Mouse (Mus musculus) heart, postnatal 14 days (tissue): ENCODE data around the gene Gm17359. TPM values are rescaled to one million over a fixed set of nuclear protein-coding genes. Genes with fewer than 3 reads are reported as not detected.
"Not testable (repeated sequence)": the region's sequence is repeated elsewhere in the genome, so short reads cannot be mapped to it uniquely, and the experiment has no call there.

Experiments
- DNase-seq, 2 experiments: peaks; one replicate each; pipeline ENCODE4 v3.0.0; 2021 to 2022
- intact Hi-C: fragments of 180-260 bp; cut with DNase I; formaldehyde crosslinking; loops from one replicate; pipeline ENCODE4 v1.15.1; 2025
- total RNA-seq, 2 experiments: library from RNA; stranded (reverse); gene quantifications; 2 replicates each; pipeline ENCODE4 v1.2.3; 2021

The Gm17359 gene
- total RNA-seq, 2 experiments from 2014 or later = not detected

DNA sequence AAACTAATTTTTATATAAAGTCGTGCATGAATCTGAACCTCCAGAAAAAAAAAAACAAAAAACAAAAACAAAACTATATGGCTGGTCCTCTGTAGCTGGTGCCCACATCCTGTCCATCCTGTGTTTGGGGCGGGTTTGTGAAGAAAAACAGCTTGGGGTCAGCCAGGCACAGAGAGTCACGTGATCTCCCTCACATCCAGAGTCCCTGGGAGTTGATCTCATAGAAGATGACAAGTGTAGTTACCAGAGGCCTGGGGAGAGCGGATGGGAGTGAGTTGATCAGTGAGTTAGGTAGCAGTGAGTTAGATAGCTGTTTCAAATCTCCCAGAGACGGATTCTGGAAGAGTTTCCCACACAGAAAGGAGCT, 74.2 kb downstream of the Gm17359 start:
- DNase-seq = no peak
- intact Hi-C loops = no loop called here

DNA sequence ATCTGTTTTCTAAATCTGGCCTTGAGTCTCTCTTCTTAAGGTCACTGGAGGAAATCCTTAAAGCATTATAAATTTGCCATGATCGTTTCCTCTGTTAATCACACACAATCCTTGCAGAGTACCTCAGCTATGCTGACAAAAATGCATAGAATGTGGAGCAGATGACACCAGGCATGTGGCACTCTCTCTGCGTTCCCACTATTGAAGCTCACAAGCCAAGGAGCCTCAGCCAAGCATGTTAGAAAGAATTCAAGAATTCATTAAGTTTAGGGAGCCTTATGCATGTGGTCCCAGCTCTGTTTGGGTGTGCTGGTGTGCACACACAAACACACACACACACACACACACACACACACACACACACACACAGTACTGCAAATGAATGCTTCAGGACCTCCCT, 75.2 kb downstream of the Gm17359 start:
- intact Hi-C loops = no loop called here
- DNase-seq = no peak

DNA sequence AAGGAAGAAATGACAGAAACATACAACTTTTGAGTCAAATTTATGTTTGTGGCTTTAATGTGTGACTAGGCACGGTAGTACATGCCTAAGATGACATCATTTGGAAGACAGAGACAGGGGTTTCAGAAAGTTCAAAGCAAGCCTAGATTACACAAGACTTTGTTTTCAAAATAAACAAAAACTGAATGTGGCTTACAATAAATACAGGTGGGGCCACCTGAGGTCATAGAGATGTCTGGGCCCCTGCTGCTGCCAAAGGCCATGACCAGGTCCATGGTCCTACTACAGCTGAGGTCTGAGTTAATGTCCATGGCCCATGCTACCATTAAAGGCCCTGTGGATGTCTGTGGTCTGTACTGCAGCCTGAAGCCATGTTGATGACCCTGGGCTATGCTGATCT, 77.0 kb downstream of the Gm17359 start:
- intact Hi-C loops = no loop called here
- no peak for DNase-seq

DNA sequence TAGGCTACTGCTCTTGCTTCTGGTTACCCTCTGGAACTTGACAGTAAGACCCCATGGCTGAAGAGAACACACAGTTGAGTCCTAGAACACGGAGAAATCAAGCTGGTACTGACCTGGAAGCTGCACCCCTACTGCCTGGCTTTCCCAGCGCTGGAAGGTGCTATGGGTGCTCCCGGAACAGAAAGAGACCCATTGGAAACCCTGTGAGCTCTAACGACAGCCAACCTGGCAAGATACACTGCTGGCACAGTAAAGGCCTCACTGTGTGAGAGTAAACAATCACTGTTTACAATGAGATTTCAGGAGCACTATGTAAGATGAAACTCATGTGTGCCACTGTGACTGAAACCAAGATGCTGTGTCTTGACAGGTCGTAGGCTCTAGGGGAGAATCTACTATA, 78.6 kb downstream of the Gm17359 start:
- intact Hi-C loops = no loop called here

DNA sequence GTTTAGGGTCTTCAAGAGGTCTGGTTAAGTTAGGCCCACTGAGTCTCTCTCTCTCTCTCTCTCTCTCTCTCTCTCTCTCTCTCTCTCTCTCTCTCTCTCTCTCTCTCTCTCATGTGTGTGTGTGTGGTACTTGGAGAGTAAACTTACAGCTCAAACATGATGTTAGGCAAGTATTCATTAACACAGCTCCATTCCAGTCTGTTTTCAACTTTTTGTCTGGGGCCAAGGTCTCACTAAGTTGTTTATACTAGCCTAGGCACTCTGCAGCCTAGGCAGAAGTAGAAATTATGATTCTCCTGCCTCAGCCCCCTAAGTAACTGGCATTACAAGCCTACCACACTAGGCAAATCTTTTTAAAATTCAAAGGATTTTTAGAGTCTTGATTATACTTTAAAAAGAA, 79.5 kb downstream of the Gm17359 start:
- DNase-seq = no peak

More for the DNA sequence above, 78.6 kb downstream of the Gm17359 start:
- no peak for DNase-seq

DNA sequence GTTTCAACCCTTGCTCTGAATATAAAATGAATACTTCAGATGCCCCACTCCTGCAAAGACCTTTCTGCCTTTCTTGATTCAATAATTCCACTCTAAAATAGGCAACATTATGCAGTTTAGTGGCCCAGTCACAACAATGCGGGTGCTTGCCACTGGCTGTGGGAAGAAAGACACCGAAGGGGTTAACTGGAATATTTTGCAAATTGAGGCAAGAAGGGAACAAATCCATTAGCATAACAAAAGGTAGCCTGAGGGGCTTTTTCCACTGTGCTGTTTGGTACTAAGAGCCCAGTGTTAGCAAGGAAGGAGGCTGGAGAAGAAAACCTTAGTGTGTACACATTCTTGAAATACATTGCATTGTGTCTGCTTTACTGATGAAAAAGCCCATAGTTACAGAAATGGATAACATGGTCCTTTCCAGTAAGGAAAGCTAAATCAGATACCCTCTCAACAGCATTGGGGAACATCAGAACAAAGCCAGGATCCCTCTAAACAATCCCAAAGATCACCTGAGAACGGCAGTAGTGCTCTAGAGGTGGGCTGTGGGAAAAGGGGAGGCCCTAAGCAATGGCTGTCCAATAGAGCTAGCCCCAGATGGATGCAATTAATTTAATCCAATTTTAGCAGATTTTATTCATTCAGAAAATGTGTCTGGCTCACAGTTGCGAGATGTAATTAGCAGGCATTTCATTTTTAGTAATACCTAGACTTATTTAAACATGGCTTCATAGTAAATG, 80.7 kb downstream of the Gm17359 start:
- DNase-seq = no peak
- intact Hi-C loops = no loop called here

More for the DNA sequence above, 79.5 kb downstream of the Gm17359 start:
- intact Hi-C loops = no loop called here

DNA sequence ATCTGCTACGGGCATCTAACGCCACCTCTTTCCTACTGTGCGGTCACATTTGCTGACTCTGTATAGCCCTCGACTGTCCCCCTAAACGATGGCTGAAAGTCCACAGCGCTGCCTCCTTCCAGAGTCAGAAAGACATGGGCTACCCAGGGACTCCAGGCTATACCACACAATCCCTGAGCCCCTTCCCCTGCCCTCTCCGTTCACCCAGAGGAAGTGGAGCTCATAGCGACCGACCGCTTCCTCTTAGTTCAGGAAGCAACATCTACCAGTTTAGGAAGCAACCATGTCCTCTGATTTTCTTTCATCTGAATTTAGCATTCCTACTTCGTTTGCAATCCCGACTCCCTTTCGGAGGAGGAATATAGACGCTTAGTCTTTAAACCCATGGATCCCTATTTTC, 82.5 kb downstream of the Gm17359 start:
- intact Hi-C loops = no loop called here
- no peak for DNase-seq

DNA sequence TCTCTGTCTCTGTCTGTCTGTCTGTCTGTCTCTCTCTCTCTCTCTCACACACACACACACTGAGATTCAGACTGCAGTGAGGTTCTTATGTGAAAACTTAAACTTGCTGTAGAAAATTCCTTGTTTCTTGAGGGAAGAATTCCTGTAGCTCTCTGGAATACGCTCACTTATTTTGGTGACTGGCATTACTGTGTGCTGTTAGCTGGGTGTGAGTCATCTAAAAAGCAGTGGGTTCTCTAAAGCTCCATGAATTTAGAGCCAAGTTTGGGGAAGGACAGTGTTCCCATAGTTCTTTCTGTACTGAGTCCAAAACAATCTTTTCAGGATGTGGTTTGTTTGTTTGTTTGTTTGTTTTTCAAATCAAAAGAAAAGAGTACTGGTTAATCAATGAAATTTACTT, 89.0 kb downstream of the Gm17359 start:
- intact Hi-C loops = no loop called here
- DNase-seq = no peak

DNA sequence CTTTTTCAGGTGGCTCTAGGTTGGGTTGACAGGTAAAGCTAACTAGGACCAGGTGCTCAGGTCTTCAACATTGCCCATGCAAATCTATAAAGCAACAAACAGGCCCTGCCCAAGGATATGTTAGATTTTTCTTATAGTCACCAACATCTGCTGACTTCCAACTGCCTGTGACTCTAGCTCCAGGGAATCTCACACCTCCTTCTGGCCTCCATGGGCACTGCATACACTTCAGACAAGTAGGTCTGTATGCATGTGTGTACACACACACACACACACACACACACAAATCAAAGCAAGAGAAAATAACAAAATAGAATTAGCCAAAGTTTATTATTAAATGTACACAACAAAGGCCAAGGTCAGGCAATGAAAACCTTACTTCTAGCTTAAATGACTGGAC, 97.1 kb downstream of the Gm17359 start:
- DNase-seq = no peak
- intact Hi-C loops = loop anchor here (5.0 kb wide), 1 partner anchor 211 kb away; no protein-coding TSS in a partner anchor

DNA sequence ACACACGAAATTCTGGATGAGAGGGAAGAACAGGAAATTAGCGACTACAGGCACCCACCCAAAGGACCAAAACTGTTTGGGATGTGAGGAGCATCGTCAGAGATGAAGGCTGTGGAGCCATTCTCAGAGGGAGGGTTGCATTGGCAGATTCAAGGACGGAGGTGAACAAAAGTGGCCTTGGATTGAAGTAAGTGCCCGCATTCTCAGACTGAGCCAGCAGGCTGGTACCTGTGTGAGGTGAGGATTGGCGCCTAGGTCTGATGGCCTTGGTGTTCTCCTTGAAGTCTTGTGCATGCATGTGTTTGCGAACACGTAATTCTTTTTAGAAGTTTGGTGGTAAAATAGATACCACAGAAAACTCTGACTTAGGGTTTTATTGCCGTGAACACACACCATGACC, 98.0 kb downstream of the Gm17359 start:
- intact Hi-C loops = loop anchor here (5.0 kb wide), 1 partner anchor 212 kb away; no protein-coding TSS in a partner anchor
- no peak for DNase-seq

DNA sequence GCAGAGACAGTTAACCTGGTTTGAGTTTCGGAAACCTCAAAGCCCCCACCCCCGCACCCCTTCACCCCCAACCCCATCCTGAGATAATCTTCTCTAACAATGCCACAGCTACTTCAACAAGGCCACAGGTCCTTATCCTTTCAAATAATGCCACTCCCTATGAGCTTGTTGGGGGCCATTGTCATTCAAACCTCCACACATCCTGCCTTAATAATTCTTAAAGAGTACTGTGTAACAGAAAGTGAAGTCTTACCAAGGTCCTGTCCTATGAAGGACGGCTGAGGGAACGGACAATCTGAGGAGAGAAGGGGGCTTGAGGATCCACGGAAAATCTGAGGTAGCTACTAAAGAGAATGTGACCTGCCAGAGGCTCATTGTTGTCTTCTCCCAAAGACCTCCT, 98.5 kb downstream of the Gm17359 start:
- no peak for DNase-seq
- intact Hi-C loops = loop anchor here (5.0 kb wide), 2 partner anchors 213 to 233 kb away; no protein-coding TSS in a partner anchor

DNA sequence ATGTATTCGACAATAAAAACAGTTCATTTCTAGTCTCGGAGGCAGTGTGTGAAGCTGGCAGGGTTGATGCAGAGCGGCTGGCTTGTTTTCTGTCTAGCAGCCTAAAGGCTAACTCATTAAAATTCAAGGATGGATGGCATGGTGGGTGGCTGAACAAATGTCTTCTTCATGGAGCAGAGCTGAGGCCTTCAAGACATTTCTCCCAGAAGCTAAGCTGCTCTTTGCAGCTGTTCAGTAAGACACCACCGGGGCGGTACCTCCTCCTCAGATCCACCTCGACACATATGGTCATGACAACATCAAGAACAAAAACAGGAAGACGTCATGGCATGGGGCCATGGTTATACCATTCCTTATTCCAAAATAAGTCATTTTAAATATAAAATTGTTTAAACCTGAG, 99.7 kb downstream of the Gm17359 start:
- no peak for DNase-seq
- intact Hi-C loops = loop anchor here (5.0 kb wide), 1 partner anchor 234 kb away; no protein-coding TSS in a partner anchor

DNA sequence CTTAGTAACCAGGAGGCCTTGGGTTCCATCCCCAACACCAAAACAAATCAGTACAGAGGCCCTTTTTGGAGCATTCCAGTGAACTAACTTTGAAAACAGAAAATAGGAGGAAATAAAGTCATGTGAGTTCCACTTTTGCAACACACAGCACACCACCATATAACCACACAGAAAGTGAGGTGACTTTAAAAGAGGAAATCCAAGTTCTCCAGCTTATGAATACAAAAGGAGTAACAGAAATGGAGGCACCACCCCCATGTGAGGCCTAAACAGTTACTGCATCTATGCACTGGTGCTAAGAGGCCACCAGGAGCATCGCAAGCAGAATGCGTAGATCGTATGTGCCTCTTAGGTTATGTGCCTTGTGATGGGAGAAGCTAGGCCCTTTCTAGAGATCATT, 101.8 kb downstream of the Gm17359 start:
- intact Hi-C loops = loop anchor here (5.0 kb wide), 1 partner anchor 236 kb away; no protein-coding TSS in a partner anchor

DNA sequence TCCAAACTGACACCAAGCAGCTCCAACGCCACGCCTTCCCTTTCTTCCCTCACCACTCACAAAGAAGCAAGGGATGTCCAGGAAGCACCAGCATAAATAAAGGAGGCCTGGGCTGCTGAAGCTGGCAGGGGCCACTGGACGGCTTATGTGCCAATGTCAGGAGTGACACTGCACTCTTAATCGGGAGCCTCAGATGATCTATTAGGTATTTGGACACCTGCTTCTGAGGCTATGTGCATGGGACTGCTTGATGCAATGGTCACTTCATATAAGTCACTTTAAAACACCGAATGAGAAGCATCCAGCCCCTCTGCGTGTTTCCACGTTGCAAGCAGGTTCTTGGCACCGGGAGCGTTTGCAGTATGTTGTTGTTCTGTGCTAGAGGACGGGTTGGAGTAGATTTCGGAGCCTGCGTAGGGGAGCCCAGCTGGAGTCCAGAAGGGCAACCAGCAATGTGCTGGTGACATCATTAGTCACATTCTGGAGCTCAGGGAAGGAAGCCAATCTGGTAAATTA, 104.6 kb downstream of the Gm17359 start:
- DNase-seq = no peak
- intact Hi-C loops = loop anchor here (5.0 kb wide), 1 partner anchor 69 kb away; no protein-coding TSS in a partner anchor

More for the DNA sequence above, 101.8 kb downstream of the Gm17359 start:
- no peak for DNase-seq

DNA sequence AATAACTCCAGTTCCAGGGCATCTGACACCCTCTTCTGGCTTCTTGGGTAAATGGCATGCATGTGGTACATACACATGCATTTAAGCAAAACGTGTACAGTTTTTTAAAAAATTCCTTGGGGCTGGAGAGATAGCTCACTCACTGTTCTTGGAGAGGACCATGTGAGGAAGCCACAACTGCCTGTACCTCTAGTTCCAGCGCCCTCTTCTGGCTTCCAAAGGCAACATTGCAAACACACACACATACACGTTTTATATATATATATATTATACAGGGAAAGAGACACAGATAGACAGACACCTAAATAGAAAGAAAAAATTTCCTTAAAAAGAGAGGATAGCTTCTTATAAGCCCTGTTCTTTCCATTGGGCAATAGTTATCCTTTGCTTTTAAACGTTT, 107.4 kb downstream of the Gm17359 start:
- no peak for DNase-seq
- intact Hi-C loops = loop anchor here (5.0 kb wide), 1 partner anchor 72 kb away; no protein-coding TSS in a partner anchor

DNA sequence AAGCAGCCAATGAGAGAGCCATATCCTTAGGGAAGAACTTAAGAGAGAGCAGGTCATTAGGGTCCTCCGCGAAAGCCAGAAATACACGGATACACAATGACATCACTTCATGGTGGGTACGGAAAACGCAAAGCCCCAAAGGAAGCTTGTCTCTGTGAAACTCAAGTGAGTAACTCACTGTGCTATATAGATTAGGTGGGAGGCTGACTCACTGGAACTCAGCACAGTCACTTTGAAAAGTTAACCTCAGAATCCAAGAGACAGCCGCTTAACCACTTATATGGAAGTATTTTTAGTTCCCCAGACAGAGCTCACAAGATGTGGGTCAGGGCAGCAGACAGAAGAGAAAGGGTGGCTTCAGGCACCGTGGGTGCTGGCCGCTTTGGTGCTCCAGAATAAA, 108.6 kb downstream of the Gm17359 start:
- no peak for DNase-seq
- intact Hi-C loops = loop anchor here (5.0 kb wide), 1 partner anchor 47 kb away; no protein-coding TSS in a partner anchor

DNA sequence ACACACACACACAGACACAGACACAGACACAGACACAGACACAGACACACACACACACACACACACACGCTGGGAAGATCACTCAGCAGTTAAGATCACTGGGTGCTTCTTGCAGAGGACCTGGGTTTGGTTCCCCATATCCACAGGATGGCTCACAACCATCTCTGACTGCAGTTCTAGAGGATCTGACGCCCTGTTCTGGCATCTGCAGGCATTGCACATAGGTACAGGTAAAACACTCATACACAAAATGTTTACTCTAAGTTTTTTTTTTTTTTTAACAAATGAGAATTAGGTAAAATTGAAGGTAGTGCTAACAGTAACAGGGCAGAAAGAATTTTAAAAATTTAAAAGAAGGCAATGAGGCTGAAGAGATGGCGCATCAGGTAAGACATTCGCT, 109.7 kb downstream of the Gm17359 start:
- intact Hi-C loops = loop anchor here (5.0 kb wide), 1 partner anchor 46 kb away; no protein-coding TSS in a partner anchor
- DNase-seq = no peak

DNA sequence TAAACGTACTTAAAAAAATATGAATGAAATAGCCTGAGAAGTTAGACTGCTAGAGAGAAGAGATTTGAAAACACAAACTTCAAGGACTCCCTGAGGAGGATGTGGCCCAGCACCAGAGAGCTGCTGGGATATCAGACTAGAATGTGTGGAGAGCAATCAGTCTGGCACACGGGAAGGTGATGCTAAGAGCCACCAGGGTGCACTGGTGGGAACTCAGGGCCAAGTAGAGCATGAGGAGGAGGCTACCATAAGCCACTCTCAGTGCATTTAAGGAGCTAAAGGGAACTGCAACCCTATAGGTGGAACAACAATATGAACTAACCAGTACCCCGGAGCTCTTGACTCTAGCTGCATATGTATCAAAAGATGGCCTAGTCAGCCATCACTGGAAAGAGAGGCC, 110.2 kb downstream of the Gm17359 start:
- intact Hi-C loops = loop anchor here (5.0 kb wide), 1 partner anchor 46 kb away; no protein-coding TSS in a partner anchor
- DNase-seq = not testable (repeated sequence)

DNA sequence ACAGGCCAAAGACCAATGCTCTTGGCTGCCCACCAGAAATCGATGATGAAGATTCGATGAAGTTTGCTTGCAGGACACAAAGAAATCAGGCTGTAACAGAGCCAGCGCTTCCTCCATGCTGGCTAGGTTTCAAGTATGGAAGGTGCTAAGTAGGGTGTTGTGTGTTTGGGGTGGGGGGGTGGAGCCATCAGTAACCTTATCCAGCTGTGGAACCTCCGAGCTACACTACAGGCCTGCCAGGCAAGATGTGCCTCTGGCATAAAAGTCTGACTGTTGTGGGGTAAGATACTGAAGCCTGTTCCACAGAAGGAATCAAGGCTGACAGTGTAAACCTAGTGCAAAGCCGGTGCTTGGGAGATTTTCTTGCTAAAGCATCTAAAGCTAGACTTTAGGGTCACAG, 112.0 kb downstream of the Gm17359 start:
- intact Hi-C loops = loop anchor here (5.0 kb wide), 1 partner anchor 44 kb away; no protein-coding TSS in a partner anchor
- DNase-seq = no peak

DNA sequence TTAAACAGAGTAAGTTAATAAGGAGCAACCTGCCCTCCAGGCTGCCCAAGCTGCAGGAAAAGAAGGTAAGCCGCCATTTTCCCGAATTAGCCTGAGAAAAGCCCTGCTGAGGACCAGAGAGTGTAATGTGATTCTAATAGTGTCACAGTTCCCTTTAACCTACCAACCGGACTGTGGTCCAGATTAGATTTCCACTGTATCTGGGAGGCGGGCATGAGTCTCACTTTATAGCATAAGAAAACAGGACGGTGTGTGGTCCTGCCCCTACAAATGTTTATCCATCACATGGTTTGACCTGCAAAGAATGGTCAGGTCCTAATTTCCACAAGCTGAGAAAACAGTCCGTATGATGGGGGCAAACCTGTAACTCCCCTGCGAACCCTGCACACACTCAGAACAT, 112.9 kb downstream of the Gm17359 start:
- no peak for DNase-seq
- intact Hi-C loops = loop anchor here (5.0 kb wide), 1 partner anchor 43 kb away; no protein-coding TSS in a partner anchor

DNA sequence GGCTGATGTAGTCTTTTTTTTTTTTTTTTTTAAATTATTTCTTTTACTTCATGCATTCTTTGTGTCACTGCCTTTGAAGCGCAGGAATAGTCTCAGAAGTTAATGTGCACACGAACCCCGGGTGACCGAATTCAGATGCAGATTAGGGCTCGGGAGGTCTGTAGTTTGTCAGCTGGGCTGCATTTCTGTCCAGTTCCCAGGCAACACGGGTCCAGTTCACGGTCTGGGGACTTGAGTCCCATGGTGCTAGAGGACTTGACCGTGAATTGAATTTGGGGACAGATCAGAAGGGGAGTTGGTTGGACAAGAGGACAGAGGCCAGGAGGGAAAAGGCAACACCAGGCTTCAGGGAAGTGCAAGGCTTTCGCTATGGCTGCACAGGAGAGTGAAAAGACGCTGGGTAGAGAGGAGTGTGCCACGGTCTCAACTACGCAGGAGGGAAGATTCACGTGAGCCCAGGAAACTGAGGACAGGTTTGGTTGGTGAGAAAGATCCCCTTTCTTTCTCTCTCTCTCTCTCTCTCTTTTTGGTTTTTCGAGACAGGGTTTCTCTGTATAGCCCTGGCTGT, 116.3 kb downstream of the Gm17359 start:
- no peak for DNase-seq
- intact Hi-C loops = no loop called here
